Mouse (Mus musculus): ENCODE data around the gene Whrn.
A peak's percentile ranks its signal among the peaks of the same experiment; 100 is the strongest.

Whrn gene

DNA sequence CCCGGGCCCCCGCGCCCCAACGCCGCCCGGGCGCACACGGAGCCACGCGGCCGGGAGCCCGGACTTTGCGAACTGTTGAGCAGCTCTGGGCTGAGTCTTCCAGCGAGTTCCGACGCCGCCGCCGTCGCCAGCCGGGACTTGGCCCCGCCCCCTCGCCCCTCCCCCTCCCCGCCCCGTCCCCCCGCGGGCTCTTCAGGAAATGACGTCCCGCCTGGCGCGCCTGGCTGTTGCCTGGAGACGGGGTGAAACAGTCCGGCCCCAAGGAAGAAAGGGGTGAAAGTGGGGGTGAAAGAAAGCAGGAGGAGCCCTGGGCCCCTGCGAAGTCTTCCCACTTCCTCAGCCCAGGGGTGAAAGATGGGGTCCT lies at the start of gene Whrn:
Gene Whrn (minus strand): TSS at position 77 of the 364 bp plus-strand sequence.
- peak; percentile 80 for DNase-seq (ENCODE audit: low spot score)

DNA sequence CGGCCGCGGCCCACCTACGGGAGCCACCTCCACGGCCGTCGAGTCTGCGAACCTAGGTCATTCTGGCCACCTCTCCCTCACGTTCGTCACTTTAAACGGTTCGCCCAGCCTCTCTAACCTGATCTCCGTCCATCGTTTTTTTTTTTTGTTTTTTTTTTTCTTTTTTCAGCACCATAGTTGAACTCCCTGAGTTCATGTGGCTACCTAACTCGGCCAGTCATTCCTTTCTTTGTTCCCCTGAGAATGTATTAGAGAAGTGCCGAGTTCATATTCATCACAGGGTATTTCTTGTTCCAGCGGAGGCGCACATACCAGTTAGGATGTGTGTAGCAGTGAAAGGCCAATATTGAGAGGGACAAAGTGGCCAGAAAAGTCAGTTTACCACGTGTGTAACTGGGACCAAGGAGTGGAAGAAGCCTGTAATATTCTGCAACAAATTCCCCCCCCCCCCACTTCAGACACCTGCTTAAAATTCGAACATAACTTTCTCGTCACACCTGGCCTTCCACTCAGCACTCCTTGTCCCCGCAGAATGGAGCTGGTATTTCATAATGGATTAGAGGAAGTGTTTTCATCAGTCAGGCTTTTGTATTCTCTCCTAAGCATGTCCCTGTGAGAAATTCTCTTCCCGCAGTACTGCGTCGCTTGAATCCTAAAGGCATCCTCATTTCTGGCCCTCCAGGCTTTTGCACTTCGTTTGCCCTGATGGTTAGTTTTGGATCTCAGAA lies 49.6 kb upstream of the Whrn start:
- DNase-seq (ENCODE audit: low spot score) = peak; percentile 42

DNA sequence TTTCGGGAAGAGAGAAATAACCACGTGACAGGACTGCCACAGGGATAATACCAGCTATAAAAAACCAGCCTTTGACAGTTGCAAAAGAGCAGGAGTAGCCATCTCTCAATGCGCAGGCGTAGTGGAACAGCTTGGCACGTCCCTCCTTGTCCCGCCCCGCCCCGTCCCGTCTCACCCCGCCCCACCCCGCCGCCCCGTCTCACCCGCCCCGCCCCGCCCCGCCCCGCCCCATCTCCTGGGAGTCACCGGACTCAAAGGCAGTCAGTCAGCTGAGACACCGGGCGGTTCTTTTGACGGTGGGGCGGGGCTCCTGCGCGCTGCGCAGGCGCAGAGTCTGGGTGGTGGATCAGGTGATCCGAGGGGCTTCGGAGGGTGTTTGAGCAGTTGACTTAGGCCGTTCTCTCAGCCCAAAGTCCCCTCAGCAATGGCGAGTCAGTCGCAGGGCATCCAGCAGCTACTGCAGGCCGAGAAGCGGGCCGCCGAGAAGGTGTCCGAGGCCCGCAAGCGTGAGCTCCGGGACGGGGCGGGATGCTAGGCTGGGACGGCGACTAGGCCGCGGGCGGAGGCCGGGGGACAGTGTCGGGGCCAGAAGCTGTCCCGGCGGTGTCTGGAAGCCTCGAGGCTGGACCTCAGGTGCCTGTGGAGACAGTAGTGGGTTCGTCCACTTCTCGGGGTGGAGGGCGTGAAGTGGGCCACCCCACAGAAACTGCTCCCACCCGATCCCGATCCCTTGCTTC lies 48.9 kb upstream of the Whrn start, which contains the start of gene Atp6v1g1:
Gene Atp6v1g1 (plus strand): TSS at position 279 of the 737 bp plus-strand sequence.
- peak; percentile 91 for DNase-seq (ENCODE audit: low spot score)

DNA sequence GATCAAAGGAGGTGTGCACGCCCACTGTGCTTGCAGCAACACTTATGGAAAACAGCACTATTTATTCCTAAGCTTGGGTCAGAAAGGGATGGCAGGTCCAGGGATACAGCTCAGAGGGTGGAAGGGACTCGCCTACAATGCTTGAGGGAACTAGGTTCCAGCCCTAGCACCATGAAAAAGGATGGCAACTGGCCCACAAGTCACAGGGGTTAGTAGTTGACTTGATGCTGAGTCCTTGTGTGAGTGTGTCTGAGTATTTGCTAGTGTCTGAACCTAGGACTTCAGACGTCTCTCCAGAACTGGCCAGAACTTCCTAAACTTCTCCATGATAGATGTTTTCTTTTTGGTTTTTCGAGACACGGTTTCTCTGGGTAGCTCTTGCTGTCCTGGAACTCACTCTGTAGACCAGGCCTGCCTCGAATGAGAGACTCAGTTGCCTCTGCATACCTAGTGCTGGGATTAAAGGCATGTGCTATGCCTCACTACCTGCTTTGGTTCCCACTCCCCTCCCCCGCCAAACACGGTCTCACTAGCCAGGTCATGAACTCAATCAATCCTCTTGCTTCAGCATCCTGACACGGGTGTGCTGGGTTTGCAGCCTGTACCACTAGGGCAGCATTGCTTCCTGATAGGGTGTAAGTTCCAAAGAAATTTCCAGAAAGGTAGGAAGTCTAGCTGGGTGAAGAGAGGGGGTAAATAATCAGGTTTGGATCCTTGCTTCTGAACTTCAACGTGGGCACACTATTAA lies 48.1 kb upstream of the Whrn start:
- DNase-seq (ENCODE audit: low spot score) = no peak

DNA sequence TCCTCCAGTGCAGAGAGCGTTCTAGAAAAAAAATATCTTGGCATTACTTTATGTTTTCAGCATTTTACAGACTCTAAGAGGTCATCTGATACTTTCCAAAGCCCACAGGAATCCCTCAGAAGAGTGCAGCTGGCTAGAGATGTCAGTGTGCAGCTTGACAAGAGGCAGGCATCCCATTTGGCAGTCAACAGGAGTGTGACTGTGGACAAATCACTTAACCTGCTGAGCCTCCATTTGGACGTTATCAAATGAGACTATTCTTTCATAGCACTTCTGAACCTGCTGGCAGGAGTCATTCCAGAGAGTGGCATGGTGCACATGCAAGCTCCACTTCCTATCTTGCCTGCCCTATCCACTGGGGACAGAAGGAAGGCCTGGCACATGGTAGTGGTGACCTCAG lies 46.4 kb upstream of the Whrn start:
- peak; percentile 46 for DNase-seq (ENCODE audit: low spot score)

DNA sequence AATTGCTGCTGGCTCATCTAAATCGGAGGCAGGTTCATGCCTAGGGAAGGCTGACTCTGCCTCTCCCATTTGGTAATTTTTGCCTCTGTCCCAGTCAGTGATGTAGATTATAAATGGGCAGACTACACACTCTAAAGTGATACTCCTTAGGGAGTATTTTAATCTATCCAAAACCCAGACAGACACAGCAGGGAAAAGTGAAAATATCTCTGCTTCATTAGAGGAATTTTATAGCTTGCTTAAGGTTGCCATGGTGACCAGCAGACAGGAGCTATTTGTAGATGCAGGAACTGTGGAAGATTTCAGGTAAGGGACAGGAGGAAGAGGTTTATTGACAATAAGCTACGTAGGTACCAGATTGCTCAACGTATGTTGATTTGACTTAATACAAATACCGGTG lies 41.8 kb upstream of the Whrn start:
- DNase-seq (ENCODE audit: low spot score) = no peak

DNA sequence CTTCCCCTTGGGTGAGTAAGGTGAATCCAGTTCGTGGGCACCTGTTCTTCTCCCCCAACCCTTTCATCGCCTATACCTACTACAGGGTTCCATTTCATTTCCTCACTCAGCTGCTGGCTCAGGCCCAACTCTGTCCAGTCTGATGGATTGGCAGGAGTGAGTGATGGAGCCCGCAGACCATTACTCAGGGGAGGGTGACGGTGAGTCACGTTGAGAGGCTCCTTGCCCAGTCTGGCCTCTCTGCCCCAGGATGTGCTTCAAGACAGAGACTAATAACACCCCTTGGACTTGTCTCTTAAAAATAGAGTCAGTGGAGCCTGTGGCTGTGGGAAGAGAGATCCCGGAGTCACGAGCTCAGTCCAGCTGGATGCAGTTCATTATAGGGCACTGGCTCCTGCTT lies 34.6 kb upstream of the Whrn start:
- DNase-seq (ENCODE audit: low spot score) = peak; percentile 49

DNA sequence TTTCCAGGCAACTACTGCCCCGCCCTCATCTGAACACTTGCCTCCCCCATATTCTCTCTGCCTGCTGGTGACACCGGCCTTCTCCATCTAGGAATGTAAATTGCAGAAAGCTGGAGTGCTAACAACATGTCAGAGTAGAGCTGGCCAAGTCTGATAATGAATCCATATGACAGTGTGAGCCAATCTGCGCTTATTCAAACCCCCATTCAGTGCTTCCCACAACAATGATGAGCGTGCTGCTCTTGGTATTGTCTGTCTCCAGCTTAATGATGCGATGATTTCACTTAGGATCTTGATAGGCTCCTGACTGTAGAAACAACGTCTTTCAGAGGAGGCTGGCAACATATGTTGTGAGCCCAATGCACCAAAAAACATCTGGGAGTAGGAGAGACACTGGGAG lies 33.2 kb upstream of the Whrn start:
- no peak for DNase-seq (ENCODE audit: low spot score)

DNA sequence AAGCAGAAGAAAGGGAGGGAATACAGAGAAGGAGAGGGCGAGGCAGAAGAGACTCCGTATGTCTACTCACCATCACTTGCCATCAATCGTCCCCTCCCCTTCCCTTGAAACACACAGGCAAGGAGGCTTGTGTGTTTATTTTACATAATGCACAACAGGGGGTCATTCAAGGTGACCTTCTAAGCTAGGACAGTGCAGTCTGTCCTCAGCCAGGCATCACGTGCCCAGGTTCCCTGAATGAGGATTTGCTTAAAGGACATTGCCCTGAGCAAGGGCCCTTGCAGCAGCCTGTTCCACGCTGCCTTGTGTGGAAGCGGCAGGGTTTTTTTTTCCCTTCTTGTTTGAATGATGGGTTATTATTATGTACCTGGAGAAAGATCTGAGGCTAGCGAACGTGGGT lies 29.7 kb upstream of the Whrn start:
- DNase-seq (ENCODE audit: low spot score) = no peak

DNA sequence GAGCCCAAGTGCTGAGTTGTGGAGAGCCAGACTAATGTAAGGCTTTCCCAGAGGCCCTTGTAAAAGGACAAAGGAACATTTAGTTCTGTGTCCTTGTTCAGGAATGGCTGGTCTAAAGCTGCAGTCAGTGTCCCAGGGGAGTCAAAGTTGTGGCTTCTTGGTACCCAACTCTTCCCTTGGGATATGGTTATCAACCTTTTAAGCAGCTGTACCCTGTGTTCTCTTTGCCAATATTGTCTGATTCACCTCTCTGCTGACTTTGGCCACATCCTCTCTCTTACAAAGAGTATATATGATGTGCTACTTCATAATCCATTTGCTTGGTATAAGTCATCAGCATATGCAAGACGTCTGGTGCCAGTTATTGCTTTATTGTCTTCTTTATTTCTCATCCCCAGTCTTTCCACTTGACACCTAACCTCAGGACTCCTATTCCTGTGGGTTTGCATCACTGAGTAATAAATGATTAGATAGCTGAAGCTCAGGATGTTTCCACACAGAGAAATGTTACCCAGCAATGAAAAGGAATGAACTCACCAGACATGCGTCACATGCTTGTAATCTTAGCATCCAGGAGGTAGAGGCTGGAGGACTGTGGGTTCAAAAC lies 26.1 kb upstream of the Whrn start:
- no peak for DNase-seq (ENCODE audit: low spot score)

DNA sequence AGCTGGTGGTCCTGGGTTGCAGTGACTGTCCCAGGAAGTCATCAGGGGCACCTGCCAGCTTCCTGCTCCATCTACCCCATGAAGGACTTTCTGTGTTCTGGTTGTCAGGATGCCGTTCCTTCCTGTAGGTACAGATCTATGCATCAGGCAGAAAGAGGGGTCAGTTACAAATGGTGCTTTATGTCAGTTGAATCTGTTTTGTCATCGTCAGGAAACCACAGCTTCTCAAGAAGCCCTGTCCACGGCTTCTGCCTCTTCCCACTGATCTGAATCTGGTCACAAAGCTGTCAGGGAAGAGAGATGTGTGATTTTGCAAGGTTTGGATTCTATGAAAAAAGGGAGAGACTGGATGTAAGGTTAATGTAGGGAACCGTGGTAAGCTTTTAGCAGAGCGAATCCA lies 19.2 kb upstream of the Whrn start:
- no peak for DNase-seq (ENCODE audit: low spot score)

DNA sequence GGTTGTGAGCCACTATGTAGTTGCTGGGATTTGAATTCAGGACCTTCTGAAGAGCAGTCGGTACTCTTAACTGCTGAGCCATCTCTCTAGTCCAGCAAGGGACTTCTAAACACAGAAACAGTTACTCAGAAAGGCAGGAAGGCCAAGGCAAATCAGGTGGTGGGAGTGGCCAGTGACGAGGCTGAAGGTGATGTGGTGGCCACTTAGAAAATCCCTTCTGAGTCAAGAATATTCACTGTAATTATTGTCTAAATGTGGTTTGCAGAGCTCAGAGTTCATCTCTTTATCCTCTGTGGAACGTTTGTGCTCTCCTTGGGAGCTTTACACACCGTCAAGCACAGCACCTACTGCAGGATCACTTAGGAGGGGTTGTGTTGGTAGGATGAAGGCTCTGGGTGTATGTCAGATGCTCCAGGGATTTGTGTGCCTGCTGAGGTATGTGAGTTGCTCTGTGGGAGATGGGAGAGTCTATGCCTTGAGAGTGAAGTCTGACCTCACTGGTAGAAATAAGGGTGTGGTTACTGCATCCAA lies 18.7 kb upstream of the Whrn start:
- DNase-seq (ENCODE audit: low spot score) = no peak

DNA sequence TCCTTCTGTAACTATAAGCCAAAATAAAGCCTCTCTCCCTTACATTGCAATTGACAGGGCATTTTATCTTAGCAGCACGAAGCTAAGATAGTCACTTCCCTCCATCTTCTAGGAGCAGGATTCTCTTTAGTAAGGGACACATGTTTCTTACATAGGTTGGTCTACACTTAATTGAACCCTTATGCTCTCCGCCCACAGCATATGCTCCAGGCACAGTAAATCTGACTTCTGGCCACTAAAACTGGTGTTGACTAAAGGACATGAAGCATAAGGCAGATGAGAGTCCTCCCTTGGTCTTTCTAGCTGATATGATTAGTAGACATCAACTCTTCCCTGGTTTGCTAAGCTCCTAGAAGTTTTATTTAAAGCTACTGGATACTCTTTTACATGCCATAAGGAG lies 17.1 kb upstream of the Whrn start:
- DNase-seq (ENCODE audit: low spot score) = no peak

DNA sequence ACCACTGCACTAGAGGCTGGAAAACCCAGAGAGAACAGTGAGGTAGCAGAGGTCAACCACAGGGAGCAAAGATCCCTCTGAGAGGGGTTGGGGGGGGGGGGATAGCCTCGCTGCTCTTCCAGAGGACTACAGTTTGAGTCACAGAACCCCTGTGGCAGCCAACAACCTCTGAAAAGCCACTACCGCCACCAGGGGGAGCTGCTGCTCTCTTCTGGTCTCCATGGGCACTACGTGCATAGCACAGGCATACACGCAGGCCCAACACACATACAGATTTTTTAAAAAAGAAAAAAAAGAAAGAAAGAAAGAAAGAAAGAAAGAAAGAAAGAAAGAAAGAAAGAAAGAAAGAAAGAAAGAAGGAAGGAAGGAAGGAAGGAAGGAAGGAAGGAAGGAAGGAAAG lies 12.4 kb upstream of the Whrn start:
- peak; percentile 72 for DNase-seq (ENCODE audit: low spot score)

DNA sequence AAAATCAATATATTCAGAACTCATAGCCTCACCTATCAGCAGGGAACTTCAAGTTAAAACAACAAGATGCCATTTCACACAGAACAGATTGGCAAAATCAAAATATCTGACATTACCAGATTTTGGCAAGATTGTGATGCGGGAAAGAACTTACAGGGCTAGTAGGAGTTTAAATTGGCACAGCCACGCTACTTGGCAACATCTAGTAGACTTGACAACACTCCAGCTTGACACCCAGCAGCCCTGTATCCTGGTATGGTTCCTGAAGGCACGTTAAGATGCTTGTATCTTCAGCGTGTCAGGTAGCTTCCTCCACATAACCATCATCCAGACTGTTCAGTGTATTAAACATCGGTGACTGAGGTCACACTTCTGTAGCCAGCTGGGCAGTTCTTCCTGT lies 11.7 kb upstream of the Whrn start:
- no peak for DNase-seq (ENCODE audit: low spot score)

DNA sequence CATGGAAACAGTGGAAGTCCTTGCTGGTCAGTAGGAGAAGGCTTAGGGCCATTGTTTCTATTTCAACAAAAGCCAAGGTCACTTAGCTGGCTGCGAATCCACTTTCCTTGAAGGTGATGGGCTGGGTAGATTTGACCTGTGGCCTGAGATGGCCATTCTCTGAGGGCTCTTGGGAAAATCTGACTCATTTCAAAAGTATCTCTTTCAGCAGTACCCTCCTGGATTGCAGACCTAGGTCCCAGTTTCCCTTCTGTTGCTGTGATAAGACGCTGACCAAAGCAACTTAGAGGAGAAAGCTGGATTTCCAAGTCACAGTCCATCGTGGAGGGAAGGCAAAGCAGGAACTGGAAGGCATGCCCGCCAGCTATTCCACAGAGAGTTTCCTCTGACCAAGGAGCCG lies 8.2 kb upstream of the Whrn start:
- DNase-seq (ENCODE audit: low spot score) = no peak

DNA sequence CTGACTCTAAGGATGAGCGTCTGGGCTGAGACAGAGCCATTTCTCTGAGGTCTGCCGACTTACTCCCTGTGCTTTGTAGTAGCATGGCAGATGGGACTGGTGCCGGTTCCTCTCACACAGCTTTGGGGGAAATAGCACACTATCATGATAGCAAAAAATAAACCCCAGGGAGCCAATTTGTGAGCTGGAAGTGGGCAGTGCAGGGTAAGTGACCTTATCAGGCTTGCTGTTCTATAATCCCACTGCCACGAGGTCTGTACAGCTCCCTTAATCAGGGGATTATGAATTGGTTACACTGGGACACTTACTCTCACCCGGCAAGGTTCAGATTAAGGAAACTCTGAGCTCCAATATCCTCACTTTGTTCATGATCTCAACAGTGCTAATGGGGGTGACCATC lies 5.3 kb upstream of the Whrn start:
- DNase-seq (ENCODE audit: low spot score) = no peak

DNA sequence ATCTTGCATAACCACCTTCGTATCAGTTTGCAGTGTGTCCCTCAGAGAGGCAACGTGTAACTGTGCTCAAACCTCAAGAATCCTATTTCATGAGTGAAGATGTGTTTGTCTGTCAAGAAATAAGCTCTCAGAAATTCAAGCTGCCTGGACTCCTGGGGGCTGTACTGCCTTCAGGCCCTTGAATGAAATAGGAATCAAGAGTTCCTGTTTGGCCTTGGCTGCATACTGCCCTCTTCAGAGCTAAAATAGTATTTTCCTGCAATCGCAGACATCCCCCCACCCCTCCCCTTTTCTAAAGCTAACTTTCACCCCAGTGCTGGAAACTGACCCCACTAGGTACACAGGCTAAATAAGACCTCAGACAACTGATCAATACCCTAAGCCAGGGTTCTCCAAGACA lies 2.6 kb upstream of the Whrn start:
- DNase-seq (ENCODE audit: low spot score) = no peak

DNA sequence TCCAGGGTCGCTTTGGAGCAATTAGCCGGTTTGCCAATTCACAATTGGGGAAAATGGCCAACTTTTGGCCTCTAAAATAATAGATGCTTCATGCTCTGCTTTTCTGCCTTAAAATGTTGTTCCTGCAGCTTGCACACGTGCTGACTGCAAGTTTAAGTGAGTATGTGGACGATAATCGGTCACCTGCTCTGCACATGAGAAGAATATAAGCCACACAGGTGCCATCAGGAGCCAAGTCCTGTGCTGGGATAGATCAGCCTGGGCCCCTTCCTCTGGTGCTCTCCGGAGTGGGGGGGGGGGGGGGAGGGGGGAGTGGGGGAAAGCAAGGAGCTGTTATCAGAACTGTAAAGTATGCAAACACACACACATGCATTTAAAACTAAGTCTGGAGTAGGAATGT lies 521 bp upstream of the Whrn start:
- DNase-seq (ENCODE audit: low spot score) = no peak

DNA sequence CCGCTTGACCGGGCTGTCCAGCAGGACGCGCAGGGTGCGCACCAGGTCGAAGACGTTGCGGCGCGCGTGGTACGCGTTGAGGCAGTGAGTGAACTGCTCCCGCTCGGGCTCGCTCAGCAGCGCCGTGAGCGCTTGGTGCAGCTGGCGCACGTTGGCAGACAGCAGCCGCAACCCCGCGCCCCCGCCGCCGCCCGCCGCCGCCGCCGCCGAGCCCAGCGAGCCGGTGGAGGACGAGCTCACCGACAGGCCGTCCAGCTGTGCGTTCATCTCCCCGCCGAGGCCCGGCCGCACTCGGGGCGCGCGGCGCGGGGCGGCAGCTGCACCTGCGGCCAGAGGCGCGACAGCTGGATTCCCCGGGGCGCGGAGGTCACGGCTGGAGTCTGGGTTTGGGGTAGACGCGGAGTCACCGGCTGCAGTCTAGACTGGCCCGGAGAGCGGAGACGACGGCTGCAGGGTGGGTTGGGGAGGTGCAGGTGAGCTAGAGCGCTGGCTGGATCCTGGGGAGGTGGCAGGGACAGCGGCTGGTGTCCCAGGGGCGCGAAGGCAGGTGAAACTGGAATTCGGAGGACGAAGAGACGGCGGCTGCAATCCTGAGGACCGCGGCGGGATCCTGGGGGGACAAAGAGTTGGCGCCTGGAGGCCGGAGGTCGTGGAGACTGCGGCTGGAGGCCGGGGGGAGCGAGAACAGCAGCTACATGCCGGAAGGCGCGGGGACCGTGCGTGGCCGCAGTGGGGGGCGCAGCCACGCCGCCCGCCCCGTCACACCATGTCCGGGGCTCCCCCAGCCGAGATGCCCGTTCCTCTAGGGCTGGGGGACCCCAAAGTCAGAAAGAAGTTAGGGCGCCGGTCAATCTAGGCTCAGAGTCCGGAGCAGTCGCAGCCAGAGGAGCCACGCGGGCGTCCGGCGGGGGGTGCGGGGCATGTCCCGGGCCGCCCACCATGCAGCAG lies 550 bp downstream of the Whrn start:
- no peak for DNase-seq (ENCODE audit: low spot score)

DNA sequence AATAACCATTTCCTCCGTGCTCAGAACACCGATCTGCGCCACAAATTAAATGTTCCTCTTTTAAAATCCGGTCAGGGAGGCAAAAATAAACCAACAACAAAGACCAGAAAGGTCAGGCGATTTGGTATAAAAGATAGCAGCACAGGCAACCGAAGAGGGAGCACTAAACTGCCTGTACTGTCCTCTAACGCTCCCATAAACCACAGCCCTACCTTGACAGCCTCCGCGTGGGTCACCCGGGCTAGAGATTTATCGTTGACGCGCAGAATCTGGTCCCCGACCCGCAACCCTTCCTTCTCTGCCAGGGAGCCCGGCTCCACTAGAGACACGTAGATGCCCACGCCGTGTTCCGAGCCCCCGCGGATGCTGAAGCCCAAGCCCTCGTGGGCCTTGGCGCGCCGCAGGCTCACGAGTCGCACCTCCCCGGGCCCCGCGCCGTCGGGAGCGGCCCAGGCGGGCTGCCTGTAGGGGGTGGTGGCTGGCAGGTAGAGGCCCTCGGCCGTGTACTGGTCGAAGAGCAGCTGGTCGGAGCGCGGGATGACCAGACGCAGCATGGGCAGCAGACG lies 1.3 kb downstream of the Whrn start:
- no peak for DNase-seq (ENCODE audit: low spot score)
